Mouse (Mus musculus): ENCODE data around the gene Adrm1. TPM values are rescaled to one million over a fixed set of nuclear protein-coding genes. Genes with fewer than 3 reads are reported as not detected.

Gene Adrm1
- polyA plus RNA-seq, 1 experiment: 80.0 TPM

DNA sequence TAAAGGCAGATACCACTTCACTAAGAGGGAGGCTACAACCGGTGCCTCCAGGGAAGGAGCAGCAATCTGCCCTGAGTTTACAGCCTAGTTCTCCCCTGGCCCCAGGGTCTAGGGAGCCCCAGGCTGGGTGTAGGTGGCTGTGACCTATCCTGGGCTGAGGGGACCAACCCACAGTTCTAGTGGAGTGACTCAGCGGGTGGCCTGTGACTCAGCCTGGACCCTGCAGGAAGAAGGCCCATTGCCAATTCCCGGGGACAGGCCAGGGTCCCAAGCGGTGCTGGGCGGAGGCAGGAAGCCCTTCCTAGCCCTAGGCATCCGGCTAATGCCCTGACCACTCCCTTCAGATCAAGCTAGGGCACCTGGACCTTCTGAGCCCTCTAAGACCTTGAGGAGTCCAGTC, 44.7 kb downstream of the Adrm1 start:
- H3K4me3 ChIP-seq (ENCODE audit: insufficient read depth, low read depth, low read length): no peak overlapping the region
- 27% methylated on average over 6 of the region's 6 CpGs for WGBS
- DNase-seq: peak; percentile 87
- H3K36me3 ChIP-seq (ENCODE audit: control insufficient read depth, insufficient read depth, low read length): no peaks in the 10 kb centered on the region
- TF ChIP-seq POLR2A (IDR thresholded peaks at IDR 0.05; ENCODE audit: low read depth, low read length) (no peak), CTCF (conservative IDR thresholded peaks at IDR 0.05; ENCODE audit: insufficient read depth, insufficient read length, low read depth, low read length) (no peak)
- H3K27ac ChIP-seq (ENCODE audit: insufficient read depth, low read depth, low read length): peak overlapping the region; percentile 90
- H3K4me1 ChIP-seq (ENCODE audit: control insufficient read depth, insufficient read depth, low read length): peaks cover 69% of the 10 kb centered on the region
- no peaks in the 10 kb centered on the region for H3K27me3 ChIP-seq (replicated peaks; ENCODE audit: control insufficient read depth, insufficient read depth, low read length)

DNA sequence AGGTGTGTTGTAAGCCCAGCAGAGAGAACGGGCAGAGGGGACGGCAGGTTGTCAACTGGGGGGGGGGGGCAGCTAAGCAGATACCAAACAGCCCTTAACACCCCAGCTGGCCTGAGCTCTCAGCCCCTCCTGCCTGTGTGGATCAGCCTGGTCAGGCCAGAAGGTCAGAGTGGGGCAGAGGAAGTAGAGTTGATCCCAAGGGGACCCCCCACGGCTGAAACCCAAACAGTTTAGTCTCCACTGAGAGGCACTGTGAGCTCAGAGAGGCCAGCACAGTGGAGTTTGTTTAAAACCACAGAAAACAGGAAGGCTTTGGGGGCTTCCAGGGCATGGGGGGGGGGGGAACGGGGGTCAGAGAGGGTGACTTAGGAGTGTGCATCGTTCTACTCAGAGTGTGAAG, 45.6 kb downstream of the Adrm1 start:
- Histone ChIP-seq H3K36me3 (ENCODE audit: control insufficient read depth, insufficient read depth, low read length) (no peaks in the 10 kb centered on the region), H3K27me3 (replicated peaks; ENCODE audit: control insufficient read depth, insufficient read depth, low read length) (no peaks in the 10 kb centered on the region), H3K27ac (ENCODE audit: insufficient read depth, low read depth, low read length) (peak overlapping the region; percentile 90; the same call in 1 of the 2 replicates), H3K4me1 (ENCODE audit: control insufficient read depth, insufficient read depth, low read length) (peaks cover 77% of the 10 kb centered on the region), H3K4me3 (ENCODE audit: insufficient read depth, low read depth, low read length) (no peak overlapping the region)
- WGBS: 32% methylated on average over 5 of the region's 5 CpGs
- DNase-seq: no peak
- TF ChIP-seq CTCF (conservative IDR thresholded peaks at IDR 0.05; ENCODE audit: insufficient read depth, insufficient read length, low read depth, low read length) (no peak), POLR2A (IDR thresholded peaks at IDR 0.05; ENCODE audit: low read depth, low read length) (no peak)

DNA sequence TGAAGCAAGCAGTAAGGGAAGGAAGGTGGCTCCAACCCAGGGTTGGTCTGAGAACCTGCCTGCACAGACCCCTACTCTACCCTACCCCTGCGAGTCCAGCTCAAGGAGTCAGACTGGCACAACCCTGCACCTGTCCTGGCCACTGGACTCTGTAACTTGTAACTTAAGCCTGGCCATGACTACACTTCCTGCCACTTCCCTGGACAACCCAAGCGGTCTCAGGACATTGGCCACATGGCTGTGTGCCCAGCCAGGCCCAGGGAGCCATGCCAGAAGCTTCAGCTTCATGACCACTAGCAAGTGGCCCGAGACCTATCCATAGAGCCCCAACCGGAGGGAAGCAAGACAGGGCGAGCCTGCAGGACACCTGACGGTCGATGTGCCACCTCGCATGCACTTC, 46.3 kb downstream of the Adrm1 start:
- WGBS: 21% methylated on average over 8 of the region's 8 CpGs
- TF ChIP-seq POLR2A (IDR thresholded peaks at IDR 0.05; ENCODE audit: low read depth, low read length): no peak
- TF ChIP-seq CTCF (conservative IDR thresholded peaks at IDR 0.05; ENCODE audit: insufficient read depth, insufficient read length, low read depth, low read length): no peak
- Histone ChIP-seq H3K36me3 (ENCODE audit: control insufficient read depth, insufficient read depth, low read length) (no peaks in the 10 kb centered on the region), H3K27me3 (replicated peaks; ENCODE audit: control insufficient read depth, insufficient read depth, low read length) (no peaks in the 10 kb centered on the region), H3K4me3 (ENCODE audit: insufficient read depth, low read depth, low read length) (no peak overlapping the region), H3K4me1 (ENCODE audit: control insufficient read depth, insufficient read depth, low read length) (peaks cover 83% of the 10 kb centered on the region), H3K27ac (ENCODE audit: insufficient read depth, low read depth, low read length) (peak overlapping the region; percentile 93)
- DNase-seq: peak; percentile 99

DNA sequence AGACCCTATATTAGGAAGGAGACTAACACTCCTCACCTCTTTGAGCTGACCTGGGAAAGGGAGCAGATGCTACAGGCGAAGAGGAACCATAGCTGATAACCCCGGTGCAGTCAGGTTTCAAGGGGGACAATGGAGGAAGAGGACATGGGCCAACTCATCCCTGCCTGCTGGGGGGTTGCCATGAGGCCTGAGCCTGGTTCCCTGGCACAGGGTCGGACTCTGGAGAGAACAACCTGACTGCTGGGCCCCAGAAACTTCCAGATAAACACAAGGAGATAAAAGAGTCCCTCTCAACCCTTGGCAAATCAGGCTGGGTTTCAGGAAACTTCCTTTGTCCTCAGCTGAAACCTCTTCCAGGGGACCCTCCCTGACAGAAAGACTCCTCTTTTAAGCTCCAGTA, 47.0 kb downstream of the Adrm1 start:
- 50% methylated on average over 3 of the region's 3 CpGs for WGBS
- TF ChIP-seq CTCF (conservative IDR thresholded peaks at IDR 0.05; ENCODE audit: insufficient read depth, insufficient read length, low read depth, low read length): no peak
- no peak for TF ChIP-seq POLR2A (IDR thresholded peaks at IDR 0.05; ENCODE audit: low read depth, low read length)
- H3K4me3 ChIP-seq (ENCODE audit: insufficient read depth, low read depth, low read length): no peak overlapping the region
- DNase-seq: no peak
- peak overlapping the region; percentile 93 for H3K27ac ChIP-seq (ENCODE audit: insufficient read depth, low read depth, low read length)
- H3K4me1 ChIP-seq (ENCODE audit: control insufficient read depth, insufficient read depth, low read length): peaks cover 88% of the 10 kb centered on the region
- H3K27me3 ChIP-seq (replicated peaks; ENCODE audit: control insufficient read depth, insufficient read depth, low read length): no peaks in the 10 kb centered on the region
- H3K36me3 ChIP-seq (ENCODE audit: control insufficient read depth, insufficient read depth, low read length): no peaks in the 10 kb centered on the region

DNA sequence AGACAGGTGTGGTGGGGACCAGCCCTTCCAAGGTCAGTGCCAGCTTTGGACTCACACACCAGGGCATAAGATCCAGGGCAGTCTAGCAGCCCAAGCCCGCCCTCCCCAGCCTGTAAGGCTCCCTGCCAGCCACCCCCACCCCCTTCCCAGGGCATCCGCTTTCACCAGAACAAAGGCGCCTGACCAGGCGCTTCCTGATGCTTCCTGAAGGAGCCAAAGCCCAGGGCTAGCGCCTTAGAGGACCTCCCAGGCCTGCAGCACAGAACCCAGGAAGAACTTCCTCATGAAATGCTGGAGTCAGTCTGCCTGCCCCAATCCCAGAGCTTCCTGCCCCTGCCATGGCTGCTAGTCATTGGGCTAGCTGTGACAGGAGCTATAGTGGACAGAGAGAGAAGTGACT, 47.4 kb downstream of the Adrm1 start:
- Histone ChIP-seq H3K4me3 (ENCODE audit: insufficient read depth, low read depth, low read length) (no peak overlapping the region), H3K27ac (ENCODE audit: insufficient read depth, low read depth, low read length) (peak overlapping the region; percentile 95), H3K36me3 (ENCODE audit: control insufficient read depth, insufficient read depth, low read length) (no peaks in the 10 kb centered on the region), H3K4me1 (ENCODE audit: control insufficient read depth, insufficient read depth, low read length) (peaks cover 87% of the 10 kb centered on the region), H3K27me3 (replicated peaks; ENCODE audit: control insufficient read depth, insufficient read depth, low read length) (no peaks in the 10 kb centered on the region)
- 11% methylated on average over 5 of the region's 5 CpGs for WGBS
- TF ChIP-seq POLR2A (IDR thresholded peaks at IDR 0.05; ENCODE audit: low read depth, low read length) (no peak), CTCF (conservative IDR thresholded peaks at IDR 0.05; ENCODE audit: insufficient read depth, insufficient read length, low read depth, low read length) (no peak)
- peak; percentile 86 for DNase-seq

DNA sequence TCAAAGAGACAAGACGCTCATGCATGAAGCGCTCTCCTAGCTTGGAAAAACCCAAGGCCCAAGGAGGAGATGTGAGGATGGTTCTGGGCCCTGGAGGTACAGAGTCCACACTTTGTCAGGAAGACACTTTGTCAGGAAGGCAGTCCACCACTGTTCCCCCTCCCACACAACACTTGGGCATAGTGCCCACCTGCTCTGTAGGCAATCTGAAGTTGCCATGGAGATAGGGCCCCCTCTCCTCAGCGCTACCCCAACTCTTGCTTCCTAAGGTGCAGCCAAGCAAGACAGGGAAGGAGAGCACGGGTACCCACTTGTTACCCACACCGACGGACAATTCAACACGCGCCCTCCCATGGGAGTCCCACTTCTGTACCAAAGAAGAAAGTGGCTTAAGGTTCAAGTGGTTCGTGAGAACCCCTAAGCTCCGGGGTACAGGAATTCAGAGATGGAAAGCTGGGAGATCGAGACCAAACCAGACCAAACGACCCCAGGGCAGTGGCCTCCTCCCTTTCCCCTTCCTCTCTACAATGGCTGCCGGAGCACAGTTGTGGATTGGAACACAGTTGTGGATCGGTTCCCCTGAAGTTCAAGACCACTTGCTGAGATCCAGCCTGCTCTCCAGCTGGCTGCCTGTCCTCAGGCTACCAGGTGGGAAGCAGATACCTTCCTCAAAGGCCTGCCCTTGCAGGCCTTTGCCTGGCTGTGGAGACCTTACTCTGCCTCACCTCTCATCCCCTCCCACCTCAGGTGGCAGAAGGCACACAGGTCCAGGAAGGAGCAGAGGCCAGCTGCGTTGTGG, 48.1 kb downstream of the Adrm1 start:
- TF ChIP-seq CTCF (conservative IDR thresholded peaks at IDR 0.05; ENCODE audit: insufficient read depth, insufficient read length, low read depth, low read length) (no peak), POLR2A (IDR thresholded peaks at IDR 0.05; ENCODE audit: low read depth, low read length) (no peak)
- no peaks in the 10 kb centered on the region for H3K27me3 ChIP-seq (replicated peaks; ENCODE audit: control insufficient read depth, insufficient read depth, low read length)
- no peaks in the 10 kb centered on the region for H3K36me3 ChIP-seq (ENCODE audit: control insufficient read depth, insufficient read depth, low read length)
- H3K4me1 ChIP-seq (ENCODE audit: control insufficient read depth, insufficient read depth, low read length): peaks cover 80% of the 10 kb centered on the region
- 51% methylated on average over 15 of the region's 15 CpGs for WGBS
- H3K27ac ChIP-seq (ENCODE audit: insufficient read depth, low read depth, low read length): peak overlapping the region; percentile 95
- H3K4me3 ChIP-seq (ENCODE audit: insufficient read depth, low read depth, low read length): no peak overlapping the region
- DNase-seq: peak; percentile 41

DNA sequence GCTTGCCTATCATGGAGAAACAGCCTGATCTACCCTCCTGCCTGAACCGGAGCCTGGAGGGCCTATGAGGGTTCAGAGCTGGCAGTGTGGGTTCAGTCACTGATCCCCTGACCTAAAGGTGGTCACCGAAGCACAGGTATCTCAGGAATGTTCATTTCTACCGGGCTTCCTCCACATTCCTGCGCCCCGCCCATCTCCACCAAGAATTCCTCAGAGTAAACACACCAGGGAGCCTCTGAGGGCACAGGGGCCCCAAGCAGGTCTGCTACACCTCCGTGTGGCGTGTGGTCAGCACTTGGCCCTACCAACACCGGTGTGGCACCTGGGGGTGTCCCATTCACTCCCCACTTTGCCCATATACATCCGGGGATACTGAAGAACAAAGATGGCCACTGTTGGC, 48.9 kb downstream of the Adrm1 start:
- TF ChIP-seq CTCF (conservative IDR thresholded peaks at IDR 0.05; ENCODE audit: insufficient read depth, insufficient read length, low read depth, low read length) (no peak), POLR2A (IDR thresholded peaks at IDR 0.05; ENCODE audit: low read depth, low read length) (no peak)
- peak overlapping the region; percentile 95 for H3K27ac ChIP-seq (ENCODE audit: insufficient read depth, low read depth, low read length)
- peaks cover 72% of the 10 kb centered on the region for H3K4me1 ChIP-seq (ENCODE audit: control insufficient read depth, insufficient read depth, low read length)
- no peaks in the 10 kb centered on the region for H3K36me3 ChIP-seq (ENCODE audit: control insufficient read depth, insufficient read depth, low read length)
- peak; percentile 65 for DNase-seq
- H3K27me3 ChIP-seq (replicated peaks; ENCODE audit: control insufficient read depth, insufficient read depth, low read length): no peaks in the 10 kb centered on the region
- 41% methylated on average over 9 of the region's 9 CpGs for WGBS
- H3K4me3 ChIP-seq (ENCODE audit: insufficient read depth, low read depth, low read length): no peak overlapping the region

Measured in kidney, adult 2 months (tissue).